Mouse (Mus musculus): ENCODE data around the gene Tnfrsf9. TPM values are rescaled to one million over a fixed set of nuclear protein-coding genes. Genes with fewer than 3 reads are reported as not detected.
"Not testable (repeated sequence)": the region's sequence is repeated elsewhere in the genome, so short reads cannot be mapped to it uniquely, and the experiment has no call there.

Gene Tnfrsf9
- polyA plus RNA-seq, 1 experiment, result 0.08 TPM

GRCm38 (mm10) chr4:150869276-150870197 is 44.8 kb upstream of the Tnfrsf9 start:
- H3K36me3 ChIP-seq (ENCODE audit: control insufficient read depth, insufficient read depth), result peaks cover 66% of the 10 kb centered on the region
- H3K4me3 ChIP-seq (ENCODE audit: insufficient read depth, poor library complexity, severe bottlenecking), result no peak overlapping the region
- TF ChIP-seq MYOG (IDR thresholded peaks at IDR 0.05; ENCODE audit: control insufficient read depth, extremely low read depth, insufficient read length), result no peak
- TF ChIP-seq USF1 (IDR thresholded peaks at IDR 0.05; ENCODE audit: low read depth), result no peak
- TF ChIP-seq CEBPB (IDR thresholded peaks at IDR 0.05; ENCODE audit: low read depth), result no peak
- TF ChIP-seq CTCF (IDR thresholded peaks at IDR 0.05; ENCODE audit: control insufficient read depth, insufficient read depth, insufficient read length), result no peak
- no peak for TF ChIP-seq FOSL1 (IDR thresholded peaks at IDR 0.05; ENCODE audit: insufficient read depth, low read length, poor library complexity, severe bottlenecking)
- TF ChIP-seq MYOD1 (IDR thresholded peaks at IDR 0.05; ENCODE audit: control insufficient read depth, insufficient read length, low read depth), result no peak
- no peak for TF ChIP-seq MAX (IDR thresholded peaks at IDR 0.05)
- peaks cover 29% of the 10 kb centered on the region for H3K79me3 ChIP-seq (ENCODE audit: low read depth)
- H3K27me3 ChIP-seq (ENCODE audit: control insufficient read depth, insufficient read depth, insufficient read length), result no peaks in the 10 kb centered on the region
- H3ac ChIP-seq (ENCODE audit: control insufficient read depth, insufficient read length, low read depth), result no peak overlapping the region
- H3K79me2 ChIP-seq (ENCODE audit: control insufficient read depth, insufficient read depth), result peaks cover 51% of the 10 kb centered on the region

- no peaks in the 10 kb centered on the region for H3K27me3 ChIP-seq (ENCODE audit: control insufficient read depth, insufficient read depth, insufficient read length)
- peaks cover 37% of the 10 kb centered on the region for H3K79me2 ChIP-seq (ENCODE audit: control insufficient read depth, insufficient read depth)
- H3ac ChIP-seq (ENCODE audit: control insufficient read depth, insufficient read length, low read depth), result no peak overlapping the region
- peaks cover 18% of the 10 kb centered on the region for H3K79me3 ChIP-seq (ENCODE audit: low read depth)
- H3K4me3 ChIP-seq (ENCODE audit: insufficient read depth, poor library complexity, severe bottlenecking), result no peak overlapping the region
- TF ChIP-seq MYOD1 (IDR thresholded peaks at IDR 0.05; ENCODE audit: control insufficient read depth, insufficient read length, low read depth), result no peak
- no peak for TF ChIP-seq FOSL1 (IDR thresholded peaks at IDR 0.05; ENCODE audit: insufficient read depth, low read length, poor library complexity, severe bottlenecking)
- no peak for TF ChIP-seq USF1 (IDR thresholded peaks at IDR 0.05; ENCODE audit: low read depth)
- TF ChIP-seq MYOG (IDR thresholded peaks at IDR 0.05; ENCODE audit: control insufficient read depth, extremely low read depth, insufficient read length), result no peak
- no peak for TF ChIP-seq CTCF (IDR thresholded peaks at IDR 0.05; ENCODE audit: control insufficient read depth, insufficient read depth, insufficient read length)
- no peak for TF ChIP-seq MAX (IDR thresholded peaks at IDR 0.05)
- TF ChIP-seq CEBPB (IDR thresholded peaks at IDR 0.05; ENCODE audit: low read depth), result no peak
- peaks cover 51% of the 10 kb centered on the region for H3K36me3 ChIP-seq (ENCODE audit: control insufficient read depth, insufficient read depth)
Observed at GRCm38 (mm10) chr4:150870963-150871391, 43.4 kb upstream of the Tnfrsf9 start.

GRCm38 (mm10) chr4:150871392-150872138 is 42.8 kb upstream of the Tnfrsf9 start:
- peak; percentile 69 for TF ChIP-seq CEBPB (IDR thresholded peaks at IDR 0.05; ENCODE audit: low read depth)
- TF ChIP-seq MAX (IDR thresholded peaks at IDR 0.05), result peak; percentile 11
- no peak for TF ChIP-seq CTCF (IDR thresholded peaks at IDR 0.05; ENCODE audit: control insufficient read depth, insufficient read depth, insufficient read length)
- TF ChIP-seq MYOD1 (IDR thresholded peaks at IDR 0.05; ENCODE audit: control insufficient read depth, insufficient read length, low read depth), result peak; percentile 46
- Histone ChIP-seq H3K79me2 (ENCODE audit: control insufficient read depth, insufficient read depth) (peaks cover 31% of the 10 kb centered on the region), H3K36me3 (ENCODE audit: control insufficient read depth, insufficient read depth) (peaks cover 45% of the 10 kb centered on the region), H3K79me3 (ENCODE audit: low read depth) (peaks cover 12% of the 10 kb centered on the region), H3ac (ENCODE audit: control insufficient read depth, insufficient read length, low read depth) (no peak overlapping the region), H3K27me3 (ENCODE audit: control insufficient read depth, insufficient read depth, insufficient read length) (no peaks in the 10 kb centered on the region), H3K4me3 (ENCODE audit: insufficient read depth, poor library complexity, severe bottlenecking) (no peak overlapping the region)

GRCm38 (mm10) chr4:150872139-150872651 is 42.2 kb upstream of the Tnfrsf9 start:
- Histone ChIP-seq H3ac (ENCODE audit: control insufficient read depth, insufficient read length, low read depth) (no peak overlapping the region), H3K79me2 (ENCODE audit: control insufficient read depth, insufficient read depth) (peaks cover 24% of the 10 kb centered on the region), H3K79me3 (ENCODE audit: low read depth) (peaks cover 8% of the 10 kb centered on the region), H3K27me3 (ENCODE audit: control insufficient read depth, insufficient read depth, insufficient read length) (no peaks in the 10 kb centered on the region), H3K4me3 (ENCODE audit: insufficient read depth, poor library complexity, severe bottlenecking) (no peak overlapping the region), H3K36me3 (ENCODE audit: control insufficient read depth, insufficient read depth) (peaks cover 39% of the 10 kb centered on the region)
- TF ChIP-seq MYOD1 (IDR thresholded peaks at IDR 0.05; ENCODE audit: control insufficient read depth, insufficient read length, low read depth), result no peak
- no peak for TF ChIP-seq MAX (IDR thresholded peaks at IDR 0.05)
- no peak for TF ChIP-seq CEBPB (IDR thresholded peaks at IDR 0.05; ENCODE audit: low read depth)
- TF ChIP-seq USF1 (IDR thresholded peaks at IDR 0.05; ENCODE audit: low read depth), result no peak
- TF ChIP-seq FOSL1 (IDR thresholded peaks at IDR 0.05; ENCODE audit: insufficient read depth, low read length, poor library complexity, severe bottlenecking), result no peak
- no peak for TF ChIP-seq MYOG (IDR thresholded peaks at IDR 0.05; ENCODE audit: control insufficient read depth, extremely low read depth, insufficient read length)
- TF ChIP-seq CTCF (IDR thresholded peaks at IDR 0.05; ENCODE audit: control insufficient read depth, insufficient read depth, insufficient read length), result no peak

- Histone ChIP-seq H3K36me3 (ENCODE audit: control insufficient read depth, insufficient read depth) (peaks cover 34% of the 10 kb centered on the region), H3K79me2 (ENCODE audit: control insufficient read depth, insufficient read depth) (peaks cover 20% of the 10 kb centered on the region), H3K4me3 (ENCODE audit: insufficient read depth, poor library complexity, severe bottlenecking) (no peak overlapping the region), H3K79me3 (ENCODE audit: low read depth) (peaks cover 8% of the 10 kb centered on the region), H3ac (ENCODE audit: control insufficient read depth, insufficient read length, low read depth) (no peak overlapping the region), H3K27me3 (ENCODE audit: control insufficient read depth, insufficient read depth, insufficient read length) (no peaks in the 10 kb centered on the region)
- TF ChIP-seq MYOD1 (IDR thresholded peaks at IDR 0.05; ENCODE audit: control insufficient read depth, insufficient read length, low read depth), result no peak
- TF ChIP-seq USF1 (IDR thresholded peaks at IDR 0.05; ENCODE audit: low read depth), result no peak
- no peak for TF ChIP-seq MYOG (IDR thresholded peaks at IDR 0.05; ENCODE audit: control insufficient read depth, extremely low read depth, insufficient read length)
- TF ChIP-seq CTCF (IDR thresholded peaks at IDR 0.05; ENCODE audit: control insufficient read depth, insufficient read depth, insufficient read length), result no peak
- no peak for TF ChIP-seq MAX (IDR thresholded peaks at IDR 0.05)
- no peak for TF ChIP-seq FOSL1 (IDR thresholded peaks at IDR 0.05; ENCODE audit: insufficient read depth, low read length, poor library complexity, severe bottlenecking)
- no peak for TF ChIP-seq CEBPB (IDR thresholded peaks at IDR 0.05; ENCODE audit: low read depth)
Observed at GRCm38 (mm10) chr4:150872681-150873080, 41.7 kb upstream of the Tnfrsf9 start.

- not testable (repeated sequence) for H3K79me3 ChIP-seq (ENCODE audit: low read depth); H3K79me2 ChIP-seq (ENCODE audit: control insufficient read depth, insufficient read depth); H3K4me3 ChIP-seq (ENCODE audit: insufficient read depth, poor library complexity, severe bottlenecking); H3ac ChIP-seq (ENCODE audit: control insufficient read depth, insufficient read length, low read depth); H3K27me3 ChIP-seq (ENCODE audit: control insufficient read depth, insufficient read depth, insufficient read length)
- peaks cover 17% of the 10 kb centered on the region for H3K36me3 ChIP-seq (ENCODE audit: control insufficient read depth, insufficient read depth)
Observed at GRCm38 (mm10) chr4:150874416-150874815, 39.9 kb upstream of the Tnfrsf9 start.
